Mouse (Mus musculus): ENCODE measurements around the gene Lrrc27.

DNA sequence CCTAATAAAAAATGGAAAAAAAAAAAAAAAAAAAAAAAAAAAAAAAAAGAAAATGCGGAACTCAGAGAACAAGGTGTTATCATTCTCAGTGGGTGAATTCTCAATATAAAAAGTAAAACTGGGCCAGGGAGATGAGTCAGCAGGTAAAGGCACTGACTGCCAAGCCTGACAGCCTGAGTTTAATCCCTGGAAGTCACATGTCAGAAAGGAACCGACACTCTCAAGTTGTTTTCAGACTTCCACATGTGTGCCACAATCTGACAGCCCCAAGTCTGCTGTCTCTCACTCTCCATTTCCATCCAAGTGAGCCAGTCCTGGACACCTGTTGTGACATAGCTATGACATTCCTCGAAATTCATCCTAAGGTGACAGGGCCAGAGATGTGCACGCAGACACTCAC lies 28.4 kb upstream of the Lrrc27 start:
- no peak for TF ChIP-seq CTCF (IDR thresholded peaks at IDR 0.05; ENCODE audit: control insufficient read depth, insufficient read depth, low read length)
- no peak for TF ChIP-seq POLR2A (IDR thresholded peaks at IDR 0.05; ENCODE audit: borderline replicate concordance, control insufficient read depth, low read depth, low read length)

Data from bone marrow, adult 2 months (tissue).